Mouse (Mus musculus) liver, postnatal 0 days (tissue): ENCODE measurements around the gene Kdm5a. TPM values are rescaled to one million over a fixed set of nuclear protein-coding genes. Genes with fewer than 3 reads are reported as not detected.

Experiments used
- ATAC-seq: fragments of 200-750 bp; cut with Nextera tagmentation; 2 replicates; pipeline ENCODE4 v1.8.0; 2017; ENCODE audit warnings: mild to moderate bottlenecking, moderate library complexity
- DNase-seq: peaks from one replicate; pipeline ENCODE4 v3.0.0-alpha.2; 2016
- H3K27ac ChIP-seq: fragments of 300-500 bp; sonication (generic); 2 replicates; pipeline ENCODE4 v1.5.1; 2014; ENCODE audit warnings: antibody characterized with exemption, moderate library complexity, mild to moderate bottlenecking, low read depth
- H3K27me3 ChIP-seq: fragments of 300-500 bp; sonication (generic); 2 replicates; pipeline ENCODE4 v1.6.1; 2014; ENCODE audit warnings: low read length, control low read depth, mixed read lengths; ENCODE audit not compliant: insufficient read depth
- H3K36me3 ChIP-seq: fragments of 300-500 bp; sonication (generic); replicated peaks from 2 replicates; pipeline ENCODE4 v1.6.1; 2014; ENCODE audit warnings: mild to moderate bottlenecking, control low read depth, low read length, moderate library complexity, mixed read lengths; ENCODE audit not compliant: insufficient read depth
- H3K4me1 ChIP-seq: fragments of 300-500 bp; sonication (generic); 2 replicates; pipeline ENCODE4 v1.6.1; 2014; ENCODE audit warnings: antibody characterized with exemption, mild to moderate bottlenecking, control low read depth; ENCODE audit not compliant: insufficient read depth
- H3K4me2 ChIP-seq: fragments of 300-500 bp; sonication (generic); 2 replicates; pipeline ENCODE4 v1.6.1; 2014; ENCODE audit warnings: low read depth, mild to moderate bottlenecking, low read length, moderate library complexity, mixed read lengths
- H3K4me3 ChIP-seq: fragments of 300-500 bp; sonication (generic); 2 replicates; pipeline ENCODE4 v1.5.1; 2014; ENCODE audit warnings: low read depth, low read length
- H3K9ac ChIP-seq: fragments of 300-500 bp; sonication (generic); replicated peaks from 2 replicates; pipeline ENCODE4 v1.6.1; 2014; ENCODE audit warnings: mild to moderate bottlenecking, moderate library complexity
- H3K9me3 ChIP-seq: fragments of 300-500 bp; sonication (generic); 2 replicates; pipeline ENCODE4 v1.6.1; 2016; ENCODE audit warnings: mild to moderate bottlenecking, control low read depth, low read length, mixed read lengths
- CTCF ChIP-seq: sonication (generic); IDR thresholded peaks from 2 replicates; pipeline ENCODE4 v1.5.1; 2016; ENCODE audit warnings: antibody characterized with exemption, low read depth
- EP300 ChIP-seq: IDR thresholded peaks from 2 replicates; pipeline ENCODE4 v1.6.1; 2016; ENCODE audit warnings: antibody characterized with exemption, low read depth, mild to moderate bottlenecking
- WGBS: fragments of 180-500 bp; shearing (Covaris S2); extraction: QIAGEN DNeasy Blood & Tissue Kit; methylation state at CpG from one replicate; pipeline ENCODE4 v1.1.7; 2014; ENCODE audit not compliant: insufficient replicate concordance; 5-methylcytosine and 5-hydroxymethylcytosine counted together
- polyA plus RNA-seq: library from polyadenylated mRNA; unstranded; fragments of >200 nt; fragmentation: Nextera tagmentation; extraction: Ambion mirVana; gene quantifications from 2 replicates; pipeline ENCODE4 v1.2.1, GENCODE M21; 2015

The Kdm5a gene
- polyA plus RNA-seq, 1 experiment from 2014 or later: 16.9 TPM

- peaks cover 36% of the 10 kb centered on the region for H3K4me1 ChIP-seq
- H3K9me3 ChIP-seq: no peaks in the 10 kb centered on the region
- peaks cover 58% of the 10 kb centered on the region for H3K36me3 ChIP-seq
- H3K27me3 ChIP-seq: no peaks in the 10 kb centered on the region
- H3K27ac ChIP-seq: no peak overlapping the region
- no peak for TF ChIP-seq EP300
- no peak for TF ChIP-seq CTCF
- WGBS: 92% methylated on average over 14 of the region's 14 CpGs
- no peak for ATAC-seq
- H3K4me2 ChIP-seq: no peak overlapping the region
- no peak for DNase-seq
- no peak overlapping the region for H3K4me3 ChIP-seq
- H3K9ac ChIP-seq: no peak overlapping the region
Observed at GRCm38 (mm10) chr6:120482021-120482420, 118.1 kb downstream of the Kdm5a start.

- TF ChIP-seq EP300: no peak
- TF ChIP-seq CTCF: no peak
- no peak overlapping the region for H3K27ac ChIP-seq
- no peak overlapping the region for H3K9ac ChIP-seq
- no peak overlapping the region for H3K4me3 ChIP-seq
- DNase-seq (no peak), ATAC-seq (0 out of 2 replicates have a peak, but pooled peaks have one; percentile 2)
- peaks cover 36% of the 10 kb centered on the region for H3K4me1 ChIP-seq
- peaks cover 51% of the 10 kb centered on the region for H3K36me3 ChIP-seq
- 43% methylated on average over 6 of the region's 6 CpGs for WGBS
- no peaks in the 10 kb centered on the region for H3K9me3 ChIP-seq
- H3K27me3 ChIP-seq: no peaks in the 10 kb centered on the region
- H3K4me2 ChIP-seq: no peak overlapping the region
Observed at GRCm38 (mm10) chr6:120482756-120483155, 118.8 kb downstream of the Kdm5a start.

GRCm38 (mm10) chr6:120483211-120483626 lies 119.3 kb downstream of the Kdm5a start:
- Histone ChIP-seq H3K9ac (no peak overlapping the region), H3K36me3 (peaks cover 47% of the 10 kb centered on the region), H3K9me3 (no peaks in the 10 kb centered on the region), H3K27ac (no peak overlapping the region), H3K4me1 (peaks cover 36% of the 10 kb centered on the region), H3K4me2 (no peak overlapping the region), H3K27me3 (no peaks in the 10 kb centered on the region), H3K4me3 (no peak overlapping the region)
- peak; percentile 52; the same call in 1 of the 2 replicates for ATAC-seq
- 35% methylated on average over 8 of the region's 8 CpGs for WGBS
- DNase-seq: peak; percentile 72
- peak; percentile 78 for TF ChIP-seq CTCF
- no peak for TF ChIP-seq EP300

DNA sequence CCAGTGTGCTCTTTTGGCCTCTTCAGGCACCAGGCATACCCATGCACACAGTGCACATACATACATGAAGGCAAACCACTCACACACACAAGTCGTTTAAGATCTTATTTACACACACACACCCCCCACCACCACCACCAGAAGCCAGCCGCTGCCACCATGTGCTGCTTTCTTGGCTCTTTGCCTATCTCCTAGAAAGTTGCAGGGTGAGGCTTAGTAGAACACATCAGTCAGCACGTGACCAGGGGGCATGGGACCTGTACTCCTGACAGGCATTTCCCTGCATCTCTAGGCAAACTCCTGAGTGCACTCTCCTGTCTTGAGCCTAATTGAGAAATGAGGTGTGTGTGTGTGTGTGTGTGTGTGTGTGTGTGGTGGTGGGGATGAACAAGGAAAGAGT lies 121.1 kb downstream of the Kdm5a start:
- Histone ChIP-seq H3K4me2 (no peak overlapping the region), H3K4me3 (no peak overlapping the region), H3K27ac (no peak overlapping the region), H3K27me3 (no peaks in the 10 kb centered on the region), H3K36me3 (peaks cover 30% of the 10 kb centered on the region), H3K4me1 (peaks cover 30% of the 10 kb centered on the region), H3K9ac (no peak overlapping the region), H3K9me3 (no peaks in the 10 kb centered on the region)
- TF ChIP-seq EP300: no peak
- TF ChIP-seq CTCF: no peak
- DNase-seq (peak; percentile 55), ATAC-seq (peak; percentile 71)
- WGBS: 34% methylated on average over 3 of the region's 3 CpGs

GRCm38 (mm10) chr6:120486051-120486510 lies 122.2 kb downstream of the Kdm5a start:
- peaks cover 22% of the 10 kb centered on the region for H3K36me3 ChIP-seq
- no peak overlapping the region for H3K9ac ChIP-seq
- peaks cover 4% of the 10 kb centered on the region; the same call in 1 of the 2 replicates for H3K27me3 ChIP-seq
- H3K4me1 ChIP-seq: peaks cover 27% of the 10 kb centered on the region
- TF ChIP-seq CTCF (peak; percentile 33), EP300 (no peak)
- H3K9me3 ChIP-seq: no peaks in the 10 kb centered on the region
- H3K4me3 ChIP-seq: no peak overlapping the region
- WGBS: 28% methylated on average over 8 of the region's 8 CpGs
- no peak overlapping the region for H3K27ac ChIP-seq
- DNase-seq: no peak
- peak overlapping the region; percentile 23; the same call in 1 of the 2 replicates for H3K4me2 ChIP-seq
- ATAC-seq: no peak

DNA sequence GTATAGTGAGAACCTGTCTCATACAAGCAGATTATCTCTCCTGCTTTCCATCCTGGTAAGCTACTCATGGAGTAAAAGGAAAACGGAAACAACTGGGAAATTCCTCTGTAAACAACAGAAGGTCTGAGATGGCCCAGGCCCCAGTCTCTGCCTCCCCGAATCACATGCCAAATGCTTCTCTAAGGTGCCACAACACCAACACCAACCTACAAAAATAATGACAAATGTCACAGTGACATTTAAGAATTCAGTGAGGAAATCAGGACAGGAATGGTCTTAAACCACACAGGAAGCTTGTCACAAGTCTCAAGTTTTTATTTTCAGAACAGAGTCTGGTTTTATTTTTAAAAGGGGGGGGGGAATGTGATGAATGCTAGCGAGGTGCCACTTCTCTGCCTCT lies 124.7 kb downstream of the Kdm5a start:
- H3K27ac ChIP-seq: no peak overlapping the region
- H3K4me1 ChIP-seq: peaks cover 38% of the 10 kb centered on the region
- peaks cover 3% of the 10 kb centered on the region; the same call in 1 of the 2 replicates for H3K36me3 ChIP-seq
- H3K4me2 ChIP-seq: no peak overlapping the region
- no peak overlapping the region for H3K4me3 ChIP-seq
- TF ChIP-seq EP300: no peak
- no peak for TF ChIP-seq CTCF
- DNase-seq (no peak), ATAC-seq (no peak)
- no peaks in the 10 kb centered on the region for H3K9me3 ChIP-seq
- peaks cover 29% of the 10 kb centered on the region for H3K27me3 ChIP-seq
- no peak overlapping the region for H3K9ac ChIP-seq
- 34% methylated on average over 3 of the region's 3 CpGs for WGBS
